Mouse (Mus musculus) MEL-GATA-1-ER (cell line): ENCODE measurements around the gene Plpp7.

ENCODE experiments used
- DNase-seq: peaks from one replicate; pipeline ENCODE4 v3.0.0-alpha.2; 2012; ENCODE audit warnings: low read depth; ENCODE audit errors: extremely low read depth

Plpp7 gene

GRCm38 (mm10) chr2:32096122-32096420, 743 bp downstream of the Plpp7 start:
- no peak for DNase-seq

- DNase-seq, result no peak
Measured at GRCm38 (mm10) chr2:32102944-32103343, 7.6 kb downstream of the Plpp7 start.

GRCm38 (mm10) chr2:32103557-32103956, 8.2 kb downstream of the Plpp7 start:
- no peak for DNase-seq

- no peak for DNase-seq
Measured at GRCm38 (mm10) chr2:32104122-32104521, 8.8 kb downstream of the Plpp7 start.

GRCm38 (mm10) chr2:32105117-32105913, 10.0 kb downstream of the Plpp7 start:
- no peak for DNase-seq

GRCm38 (mm10) chr2:32105930-32106329, 10.6 kb downstream of the Plpp7 start:
- no peak for DNase-seq

- DNase-seq, result no peak
Measured at GRCm38 (mm10) chr2:32111268-32111667, 15.9 kb downstream of the Plpp7 start.

GRCm38 (mm10) chr2:32112548-32112947, 17.2 kb downstream of the Plpp7 start:
- no peak for DNase-seq

- peak; percentile 47 for DNase-seq
Measured at GRCm38 (mm10) chr2:32115851-32116268, 20.5 kb downstream of the Plpp7 start.

GRCm38 (mm10) chr2:32119802-32120750, 24.7 kb downstream of the Plpp7 start:
- no peak for DNase-seq

- no peak for DNase-seq
Measured at GRCm38 (mm10) chr2:32121150-32121549, 25.8 kb downstream of the Plpp7 start.

- DNase-seq, result no peak
Measured at GRCm38 (mm10) chr2:32121785-32122184, 26.5 kb downstream of the Plpp7 start.

- peak; percentile 98 for DNase-seq
Measured at GRCm38 (mm10) chr2:32127653-32128535, 32.6 kb downstream of the Plpp7 start.

- DNase-seq, result no peak
Measured at GRCm38 (mm10) chr2:32128536-32128841, 33.2 kb downstream of the Plpp7 start.

GRCm38 (mm10) chr2:32129383-32130074, 34.2 kb downstream of the Plpp7 start:
- no peak for DNase-seq

- peak; percentile 65 for DNase-seq
Measured at GRCm38 (mm10) chr2:32130435-32130834, 35.1 kb downstream of the Plpp7 start.

GRCm38 (mm10) chr2:32131205-32131834, 36.0 kb downstream of the Plpp7 start:
- DNase-seq, result no peak

GRCm38 (mm10) chr2:32131866-32132566, 36.7 kb downstream of the Plpp7 start:
- no peak for DNase-seq

GRCm38 (mm10) chr2:32132567-32132992, 37.3 kb downstream of the Plpp7 start:
- peak; percentile 81 for DNase-seq

GRCm38 (mm10) chr2:32134039-32134438, 38.7 kb downstream of the Plpp7 start:
- peak; percentile 74 for DNase-seq
